Mouse (Mus musculus) ES-E14 (cell line): ENCODE data around the gene Ppp1r14b.

Experiments
- CHD2 ChIP-seq: IDR thresholded peaks from 2 replicates; pipeline ENCODE4 v1.6.1; 2014; ENCODE audit warnings: mild to moderate bottlenecking, low read depth, low read length, inconsistent platforms
- ZC3H11A ChIP-seq: IDR thresholded peaks from 2 replicates; pipeline ENCODE4 v1.6.1; 2012; ENCODE audit warnings: low read depth, mild to moderate bottlenecking, inconsistent platforms, low read length, borderline replicate concordance

DNA sequence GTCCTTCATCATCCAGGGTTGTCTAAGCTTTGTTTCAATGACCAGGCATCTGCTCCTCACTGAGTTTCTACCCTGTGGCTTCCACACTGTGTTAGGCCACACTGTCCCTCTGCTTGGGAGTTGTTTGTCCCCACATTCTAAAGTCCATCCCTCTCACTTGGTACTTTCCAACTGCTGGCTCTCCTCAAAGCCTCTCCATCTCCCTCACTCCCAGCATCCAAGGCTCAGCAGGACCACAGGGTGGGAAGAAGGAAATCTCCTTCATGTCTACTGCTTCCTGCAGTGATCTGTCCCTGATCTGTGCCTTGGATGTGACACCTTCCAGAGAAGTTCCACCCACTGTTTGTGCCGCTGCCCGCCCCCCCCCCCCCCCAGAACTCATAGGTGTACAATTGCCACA is 43.8 kb upstream of the Ppp1r14b start:
- TF ChIP-seq CHD2, result no peak
- no peak for TF ChIP-seq ZC3H11A
